Mouse (Mus musculus): Measurements from ENCODE around the gene Matn1. TPM values are rescaled to one million over a fixed set of nuclear protein-coding genes. Genes with fewer than 3 reads are reported as not detected.

Gene Matn1
- polyA plus RNA-seq, 1 experiment from 2014 or later, result not detected

GRCm38 (mm10) chr4:130989146-130989545 lies 45.0 kb downstream of the Matn1 start:
- Histone ChIP-seq H3K4me3 (replicated peaks) (no peak overlapping the region), H3K4me2 (no peak overlapping the region), H3K9ac (no peak overlapping the region), H3K27ac (no peak overlapping the region), H3K27me3 (replicated peaks) (no peaks in the 10 kb centered on the region), H3K9me3 (no peaks in the 10 kb centered on the region), H3K4me1 (no peaks in the 10 kb centered on the region), H3K36me3 (no peaks in the 10 kb centered on the region)
- WGBS, result 74% methylated on average over 9 of the region's 9 CpGs
- no peak for ATAC-seq (ENCODE audit: insufficient read depth, low FRiP score, low read depth)

- Histone ChIP-seq H3K9me3 (no peaks in the 10 kb centered on the region), H3K9ac (no peak overlapping the region), H3K4me1 (no peaks in the 10 kb centered on the region), H3K27me3 (replicated peaks) (no peaks in the 10 kb centered on the region), H3K4me2 (no peak overlapping the region), H3K4me3 (replicated peaks) (no peak overlapping the region), H3K27ac (no peak overlapping the region), H3K36me3 (no peaks in the 10 kb centered on the region)
- WGBS, result 93% methylated on average over 5 of the region's 5 CpGs
- ATAC-seq (ENCODE audit: insufficient read depth, low FRiP score, low read depth), result no peak
Observed at GRCm38 (mm10) chr4:130990966-130991365, 46.8 kb downstream of the Matn1 start.

GRCm38 (mm10) chr4:130994556-130994955 lies 50.4 kb downstream of the Matn1 start:
- 84% methylated on average over 8 of the region's 8 CpGs for WGBS
- H3K9me3 ChIP-seq, result no peaks in the 10 kb centered on the region

GRCm38 (mm10) chr4:130999744-131000527 lies 55.8 kb downstream of the Matn1 start:
- no peaks in the 10 kb centered on the region for H3K9me3 ChIP-seq
- H3K4me3 ChIP-seq (replicated peaks), result no peak overlapping the region
- no peak overlapping the region for H3K27ac ChIP-seq
- no peak for ATAC-seq (ENCODE audit: insufficient read depth, low FRiP score, low read depth)
- no peaks in the 10 kb centered on the region for H3K27me3 ChIP-seq (replicated peaks)
- 75% methylated on average over 5 of the region's 5 CpGs for WGBS
- no peak overlapping the region for H3K9ac ChIP-seq
- H3K36me3 ChIP-seq, result no peaks in the 10 kb centered on the region
- no peaks in the 10 kb centered on the region for H3K4me1 ChIP-seq
- no peak overlapping the region for H3K4me2 ChIP-seq

More at GRCm38 (mm10) chr4:130994556-130994955, 50.4 kb downstream of the Matn1 start:
- Histone ChIP-seq H3K36me3 (no peaks in the 10 kb centered on the region), H3K9ac (no peak overlapping the region), H3K27me3 (replicated peaks) (no peaks in the 10 kb centered on the region), H3K4me1 (no peaks in the 10 kb centered on the region), H3K27ac (no peak overlapping the region), H3K4me3 (replicated peaks) (no peak overlapping the region), H3K4me2 (no peak overlapping the region)
- ATAC-seq (ENCODE audit: insufficient read depth, low FRiP score, low read depth), result no peak

GRCm38 (mm10) chr4:131000614-131001178 lies 56.5 kb downstream of the Matn1 start:
- Histone ChIP-seq H3K9me3 (no peaks in the 10 kb centered on the region), H3K27me3 (replicated peaks) (no peaks in the 10 kb centered on the region), H3K4me3 (replicated peaks) (no peak overlapping the region), H3K36me3 (no peaks in the 10 kb centered on the region), H3K4me2 (no peak overlapping the region), H3K4me1 (no peaks in the 10 kb centered on the region), H3K27ac (no peak overlapping the region), H3K9ac (no peak overlapping the region)
- 85% methylated on average over 15 of the region's 15 CpGs for WGBS
- ATAC-seq (ENCODE audit: insufficient read depth, low FRiP score, low read depth), result no peak

Other genes starting within 250 kb of the Matn1 start
- 24.4 and 26.3 TPM in 2 replicates for gene Sdc3, start 151.8 kb upstream of the Matn1 start, polyA plus RNA-seq (2015; fragmentation: Nextera tagmentation; extraction: Ambion mirVana)
- gene Laptm5, start 31.3 kb upstream of the Matn1 start, polyA plus RNA-seq (2015; fragmentation: Nextera tagmentation; extraction: Ambion mirVana), result 49.7 and 49.9 TPM in 2 replicates